Mouse (Mus musculus) adrenal gland, postnatal 4 days (tissue): ENCODE results near the gene Ddx27. TPM values are rescaled to one million over a fixed set of nuclear protein-coding genes. Genes with fewer than 3 reads are reported as not detected.
"Not testable (repeated sequence)": the region's sequence is repeated elsewhere in the genome, so short reads cannot be mapped to it uniquely, and the experiment has no call there.

Experiments used
- DNase-seq, 2 experiments: peaks; one replicate each; pipeline ENCODE4 v3.0.0; 2021 to 2022; ENCODE audit warnings: low spot score in 2 of 2, mixed read lengths in 2 of 2
- long read RNA-seq, 2 experiments: library from polyadenylated mRNA; stranded (forward); transcript quantifications; one replicate each; pipeline ENCODE4 v2.0.0; 2021
- total RNA-seq, 2 experiments: library from RNA; stranded (reverse); gene quantifications; 2 replicates each; pipeline ENCODE4 v1.2.3; 2021

Ddx27 gene
- total RNA-seq: 10 to 100 TPM; 44.3 to 50.5 TPM
- long read RNA-seq, experiment 1, transcript Ddx27-201 (21 exons, 2,714 nt): major isoform, 33 of 46 reads
- long read RNA-seq, experiment 1, partial matches to known transcripts: 4 of 46 reads
- long read RNA-seq, experiment 1, other reads (novel, unspliced or antisense): 9 of 46 reads
- long read RNA-seq, experiment 2, transcript Ddx27-201 (21 exons, 2,714 nt): major isoform, 81 of 124 reads
- long read RNA-seq, experiment 2, partial matches to known transcripts: 17 of 124 reads
- long read RNA-seq, experiment 2, other reads (novel, unspliced or antisense): 25 of 124 reads

GRCm38 (mm10) chr2:167014702-167015381 lies at the start of gene Ddx27:
Ddx27 (plus strand) TSS chr2:167015193.
- peak; percentile 84 to 87 for DNase-seq

- no peak for DNase-seq
These were observed 41.8 kb upstream of the Ddx27 start for GRCm38 (mm10) chr2:166973153-166973552.

DNA sequence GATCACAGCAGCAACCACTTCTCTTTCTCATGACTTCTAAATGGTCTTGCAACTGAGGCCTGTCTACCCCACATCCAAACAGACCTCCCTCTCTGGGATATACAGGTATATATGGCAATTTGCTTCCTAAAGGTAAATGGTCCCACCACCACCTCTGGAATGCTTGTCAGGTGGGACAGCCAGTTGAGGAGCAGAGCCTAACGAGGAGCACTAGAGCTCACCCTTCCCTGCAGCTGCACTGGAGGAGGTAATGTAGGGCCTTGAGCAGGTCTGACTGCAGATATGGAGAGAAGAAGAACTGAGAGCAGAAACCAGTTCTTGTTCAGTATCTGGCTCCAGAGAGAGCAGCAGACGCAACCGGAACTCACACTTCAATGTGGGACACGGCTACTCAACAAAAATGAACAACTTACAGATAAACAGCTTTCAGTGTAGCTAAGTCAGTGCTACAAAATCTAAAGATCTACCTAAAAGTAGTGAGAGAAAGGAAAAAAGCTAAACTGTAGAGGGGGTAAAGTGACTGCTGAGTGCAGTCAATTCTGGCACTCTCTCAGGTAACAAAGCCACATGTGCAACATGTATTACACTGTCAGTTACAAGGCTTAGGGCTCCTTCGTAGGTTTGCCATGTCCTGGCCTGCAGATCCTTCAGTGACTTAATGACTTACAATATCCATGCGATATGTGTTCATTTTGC lies 40.7 kb upstream of the Ddx27 start:
- no peak for DNase-seq

- DNase-seq: no peak
These were observed 38.6 kb upstream of the Ddx27 start for GRCm38 (mm10) chr2:166976356-166976755.

- no peak for DNase-seq
These were observed 37.5 kb upstream of the Ddx27 start for GRCm38 (mm10) chr2:166977490-166977889.

DNA sequence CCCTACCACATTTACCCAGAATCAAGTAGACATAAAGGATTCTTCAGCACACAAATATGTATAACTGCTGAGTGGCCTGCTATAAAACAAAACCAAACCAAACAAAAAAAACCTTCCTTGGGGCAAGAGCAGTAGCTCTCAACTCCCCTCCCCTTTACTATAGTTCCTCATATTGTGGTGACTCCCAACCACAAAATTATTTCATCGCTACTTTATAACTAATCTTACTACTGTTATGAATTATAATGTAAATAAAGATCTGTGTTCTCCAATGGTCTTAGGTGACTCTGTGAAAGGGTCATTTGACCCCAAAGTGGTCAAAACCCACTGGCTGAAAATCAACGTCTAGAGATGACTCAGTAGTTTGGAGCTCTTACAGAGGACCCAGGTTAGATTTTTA lies 34.8 kb upstream of the Ddx27 start:
- no peak for DNase-seq

DNA sequence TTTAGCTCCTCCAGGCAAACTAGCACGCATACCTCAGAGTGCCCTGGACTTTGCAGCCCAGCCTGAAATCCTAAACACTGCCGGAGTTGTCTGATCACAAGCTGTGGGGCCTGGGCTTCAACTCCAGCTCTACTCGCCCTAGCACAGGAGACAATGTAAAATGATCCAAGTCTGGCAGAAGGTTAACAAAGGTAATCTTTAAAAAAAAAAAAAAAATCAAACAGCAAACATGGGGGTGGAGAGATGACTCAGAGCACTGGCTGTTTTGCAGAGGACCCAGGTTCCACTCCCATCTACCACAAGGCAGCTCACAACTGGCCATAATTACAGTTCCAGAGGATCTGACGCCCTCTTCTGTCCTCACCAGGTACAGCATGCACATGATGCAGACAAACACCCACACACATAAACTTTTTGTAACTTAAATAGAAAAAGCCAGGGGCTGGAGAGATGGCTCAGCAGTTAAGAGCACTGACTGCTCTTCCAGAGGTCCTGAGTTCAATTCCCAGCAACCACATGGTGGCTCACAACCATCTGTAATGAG lies 31.6 kb upstream of the Ddx27 start:
- DNase-seq: no peak

DNA sequence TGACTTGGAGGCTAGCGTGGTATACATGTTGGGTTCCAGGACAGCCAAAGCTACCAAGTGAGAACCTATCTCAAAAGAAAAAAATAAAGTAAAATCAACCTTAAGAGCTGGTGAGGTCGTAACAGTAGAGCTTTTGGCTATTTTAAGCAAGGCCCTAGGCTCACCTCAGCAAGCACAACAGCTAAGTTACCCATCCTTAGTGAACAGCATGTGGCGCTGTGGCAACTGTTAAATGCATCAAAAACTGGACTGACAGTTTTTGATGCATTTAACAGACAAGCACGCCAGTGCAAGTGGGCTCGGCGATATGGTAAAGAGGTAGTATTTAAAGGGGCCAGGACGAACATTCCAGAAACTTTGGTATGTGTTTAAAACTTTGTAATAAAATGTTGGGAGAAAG lies 24.1 kb upstream of the Ddx27 start:
- DNase-seq: no peak

GRCm38 (mm10) chr2:166991945-166992344 lies 23.0 kb upstream of the Ddx27 start:
- no peak for DNase-seq

DNA sequence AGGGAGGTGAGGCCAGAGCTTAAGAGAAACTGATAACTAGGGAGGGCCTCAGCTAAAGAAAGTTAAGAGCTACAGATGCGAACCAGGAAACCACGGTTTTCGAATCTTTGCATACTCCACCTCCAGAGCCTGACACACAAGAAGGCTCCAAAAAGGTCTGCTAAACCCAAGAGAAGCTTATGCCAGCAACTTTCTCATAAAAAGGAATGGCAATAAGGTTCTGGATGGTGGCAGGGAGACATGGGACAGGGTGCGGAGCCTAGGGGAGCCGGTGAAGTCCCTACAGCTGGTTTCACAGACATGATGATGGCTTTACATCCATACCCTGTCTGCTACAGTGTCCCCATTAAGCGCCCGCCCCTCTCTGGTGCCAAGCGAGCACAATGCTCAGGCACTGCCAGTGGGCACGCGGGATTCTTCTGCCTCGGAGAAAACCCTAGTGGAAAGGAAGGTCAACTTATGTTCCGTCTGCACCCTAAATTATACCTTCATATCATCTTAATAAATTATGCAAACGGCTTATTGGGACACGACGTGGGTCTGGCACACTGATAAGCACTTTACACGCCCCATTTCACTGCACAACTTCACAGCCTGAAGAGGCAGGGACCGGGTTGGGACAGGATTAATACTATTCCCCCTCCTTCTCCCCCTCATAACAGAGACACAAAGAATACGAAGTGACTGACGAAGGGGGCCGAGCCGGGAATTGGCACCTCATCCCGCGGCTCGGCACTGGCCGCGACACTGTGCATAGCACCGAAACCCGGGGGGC lies 19.8 kb upstream of the Ddx27 start:
- DNase-seq: no peak

- peak; percentile 74 to 89 for DNase-seq
These were observed 19.0 kb upstream of the Ddx27 start, which contains the start of gene Stau1 for GRCm38 (mm10) chr2:166995796-166996532. Stau1 (minus strand) TSS chr2:166996299.

GRCm38 (mm10) chr2:166996533-166996894 lies 18.5 kb upstream of the Ddx27 start:
- no peak for DNase-seq

DNA sequence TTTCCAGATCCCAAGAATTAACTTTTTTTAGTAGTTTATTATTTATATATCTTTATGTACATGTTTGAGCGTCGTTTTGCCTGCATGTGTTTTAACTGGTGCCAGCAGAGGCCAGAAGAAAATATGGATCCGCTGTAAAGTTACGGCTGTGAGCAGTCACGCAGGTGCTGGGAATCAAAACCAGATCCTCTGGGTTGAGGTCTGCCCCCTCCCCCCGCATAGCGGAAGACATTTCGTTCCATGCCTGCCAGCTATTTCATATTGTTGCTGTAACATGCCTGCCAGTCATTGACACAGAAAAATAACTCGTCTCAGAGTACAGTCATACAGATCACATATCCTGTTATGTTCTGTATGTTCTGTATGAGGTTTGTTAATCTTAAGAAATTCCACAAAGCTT lies 13.5 kb upstream of the Ddx27 start:
- no peak for DNase-seq

GRCm38 (mm10) chr2:167004099-167004854 lies 10.7 kb upstream of the Ddx27 start:
- DNase-seq: no peak

GRCm38 (mm10) chr2:167006355-167006754 lies 8.6 kb upstream of the Ddx27 start:
- DNase-seq: no peak

- no peak for DNase-seq
These were observed 7.9 kb upstream of the Ddx27 start for GRCm38 (mm10) chr2:167007001-167007491.

- not testable (repeated sequence) for DNase-seq
These were observed 7.4 kb upstream of the Ddx27 start for GRCm38 (mm10) chr2:167007565-167007964.

DNA sequence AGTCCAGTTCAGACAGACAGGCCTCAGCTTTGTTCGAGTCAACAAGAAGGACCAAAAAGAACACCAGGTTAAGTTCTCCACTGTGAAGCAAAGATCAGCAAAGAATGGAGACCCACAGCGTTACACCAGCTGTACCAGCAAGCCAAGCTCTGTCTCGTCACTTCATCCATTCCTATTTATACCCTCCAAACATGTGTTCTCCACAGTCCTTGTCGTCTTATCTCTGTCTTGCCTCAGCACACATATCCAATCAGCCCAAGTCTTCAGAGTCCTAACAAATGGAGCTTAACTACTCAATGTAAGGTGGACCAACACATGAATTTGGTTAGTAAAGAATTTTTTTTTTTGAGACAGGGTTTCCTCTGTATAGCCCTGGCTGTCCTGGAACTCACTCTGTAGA lies 5.5 kb upstream of the Ddx27 start:
- no peak for DNase-seq

- DNase-seq: no peak
These were observed 4.4 kb upstream of the Ddx27 start for GRCm38 (mm10) chr2:167010546-167010945.

DNA sequence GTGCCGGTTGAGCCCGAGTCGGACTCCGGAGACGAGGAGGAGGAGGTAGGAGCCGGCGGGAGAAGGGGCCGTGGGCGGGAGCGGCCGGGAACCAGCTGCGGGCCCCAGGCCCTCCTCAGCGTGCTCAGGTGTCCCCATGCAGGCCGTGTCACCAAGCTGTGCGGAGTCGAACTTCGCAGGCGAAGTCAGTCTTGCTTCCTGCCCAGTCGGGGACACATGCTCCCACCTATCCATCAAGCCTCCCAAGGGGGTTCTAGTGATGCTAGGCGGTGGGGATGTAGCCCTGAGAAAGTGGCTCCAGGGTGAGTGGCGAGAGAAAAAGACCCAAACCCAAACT lies 357 bp downstream of the Ddx27 start:
- no peak for DNase-seq
